Mouse (Mus musculus) gastrocnemius, postnatal 10 days (tissue): ENCODE data around the gene Topbp1. TPM values are rescaled to one million over a fixed set of nuclear protein-coding genes. Genes with fewer than 3 reads are reported as not detected.
"Not testable (repeated sequence)": the region's sequence is repeated elsewhere in the genome, so short reads cannot be mapped to it uniquely, and the experiment has no call there.

Experiments used
- DNase-seq: peaks from one replicate; pipeline ENCODE4 v3.0.0; 2021; ENCODE audit warnings: mixed read lengths
- total RNA-seq, 2 experiments: library from RNA; stranded (reverse); gene quantifications; 2 replicates each; pipeline ENCODE4 v1.2.3; 2021

Topbp1 gene
- total RNA-seq, 2 experiments from 2014 or later: 17.7 to 24.0 TPM

DNA sequence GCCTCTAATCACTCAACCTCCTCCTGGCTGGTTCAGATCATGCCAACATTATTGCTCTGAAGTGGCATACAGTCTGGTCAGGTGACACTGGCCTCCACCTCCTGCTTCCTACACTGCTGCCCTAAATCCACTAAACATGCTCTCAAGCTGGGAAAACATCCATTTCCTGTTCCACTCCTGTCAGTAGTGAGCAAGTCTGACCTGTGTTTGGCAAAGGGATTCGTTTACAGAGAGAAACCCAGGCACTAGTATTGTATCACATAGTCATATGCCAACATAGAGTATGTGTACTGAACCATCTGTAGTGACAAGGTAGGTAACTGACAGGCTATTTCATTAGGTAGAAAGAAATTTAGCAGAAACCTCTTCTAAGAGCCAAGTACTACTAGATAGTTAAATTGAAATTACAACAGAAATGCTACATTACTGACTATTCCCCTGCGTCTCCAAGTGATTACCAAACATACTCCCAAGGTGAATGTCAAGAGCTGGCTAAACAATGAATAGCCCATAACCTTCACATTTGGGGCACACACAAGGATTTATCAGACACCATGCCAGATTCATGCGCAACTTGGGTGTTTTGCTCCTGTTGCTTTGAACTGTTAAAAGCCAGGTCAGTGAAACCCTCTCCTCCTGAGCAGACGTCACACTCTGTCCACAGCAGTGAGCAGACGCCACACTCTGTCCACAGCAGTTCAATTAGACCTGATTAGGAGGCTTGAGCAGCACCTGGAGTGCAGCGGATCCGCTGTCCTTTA lies 48.7 kb downstream of the Topbp1 start:
- DNase-seq: not testable (repeated sequence)

- no peak for DNase-seq
Observed at GRCm38 (mm10) chr9:103357893-103358292, 52.9 kb downstream of the Topbp1 start.

DNA sequence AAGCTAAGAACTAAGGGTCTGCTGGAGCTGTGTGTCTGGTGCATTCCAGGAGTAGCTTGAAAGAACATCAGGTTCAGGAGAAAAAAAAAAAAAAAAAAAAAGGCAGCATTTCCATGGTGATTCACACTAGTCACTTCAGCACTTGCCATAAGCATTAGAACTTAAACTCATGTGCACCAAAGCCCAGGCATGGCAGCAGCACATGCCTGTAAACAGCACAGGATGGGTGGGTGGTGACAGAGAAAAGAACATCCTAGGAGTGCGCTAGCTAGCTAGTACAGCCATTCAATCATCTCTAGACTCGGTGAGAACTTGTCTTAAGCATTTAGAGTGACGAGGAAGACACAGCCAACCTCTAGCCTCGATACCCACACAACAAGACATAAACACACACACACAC lies 53.5 kb downstream of the Topbp1 start:
- no peak for DNase-seq

DNA sequence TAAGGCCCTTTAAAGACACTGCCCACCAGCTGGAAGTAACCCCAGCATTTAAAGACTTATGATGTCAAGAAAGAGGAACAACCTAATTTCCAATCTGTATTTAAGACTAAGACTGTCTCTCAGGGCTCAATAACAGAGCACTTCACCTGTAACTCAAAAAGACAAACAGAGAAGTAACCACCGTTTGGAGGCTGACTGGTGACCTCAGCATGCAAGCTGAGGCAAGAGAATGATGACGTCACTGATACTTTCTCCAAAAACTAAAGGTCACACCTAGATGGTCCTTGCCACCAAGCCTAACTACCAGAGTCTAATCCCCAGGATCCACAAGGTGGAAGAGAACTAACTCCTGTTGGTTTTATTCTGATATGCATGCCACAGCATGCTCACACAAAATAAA lies 55.6 kb downstream of the Topbp1 start:
- DNase-seq: no peak

GRCm38 (mm10) chr9:103363088-103363487 lies 58.1 kb downstream of the Topbp1 start:
- DNase-seq: no peak

- DNase-seq: no peak
Observed at GRCm38 (mm10) chr9:103363730-103364417, 58.9 kb downstream of the Topbp1 start.

- peak; percentile 70 for DNase-seq
Observed at GRCm38 (mm10) chr9:103364601-103365289, 59.7 kb downstream of the Topbp1 start.

DNA sequence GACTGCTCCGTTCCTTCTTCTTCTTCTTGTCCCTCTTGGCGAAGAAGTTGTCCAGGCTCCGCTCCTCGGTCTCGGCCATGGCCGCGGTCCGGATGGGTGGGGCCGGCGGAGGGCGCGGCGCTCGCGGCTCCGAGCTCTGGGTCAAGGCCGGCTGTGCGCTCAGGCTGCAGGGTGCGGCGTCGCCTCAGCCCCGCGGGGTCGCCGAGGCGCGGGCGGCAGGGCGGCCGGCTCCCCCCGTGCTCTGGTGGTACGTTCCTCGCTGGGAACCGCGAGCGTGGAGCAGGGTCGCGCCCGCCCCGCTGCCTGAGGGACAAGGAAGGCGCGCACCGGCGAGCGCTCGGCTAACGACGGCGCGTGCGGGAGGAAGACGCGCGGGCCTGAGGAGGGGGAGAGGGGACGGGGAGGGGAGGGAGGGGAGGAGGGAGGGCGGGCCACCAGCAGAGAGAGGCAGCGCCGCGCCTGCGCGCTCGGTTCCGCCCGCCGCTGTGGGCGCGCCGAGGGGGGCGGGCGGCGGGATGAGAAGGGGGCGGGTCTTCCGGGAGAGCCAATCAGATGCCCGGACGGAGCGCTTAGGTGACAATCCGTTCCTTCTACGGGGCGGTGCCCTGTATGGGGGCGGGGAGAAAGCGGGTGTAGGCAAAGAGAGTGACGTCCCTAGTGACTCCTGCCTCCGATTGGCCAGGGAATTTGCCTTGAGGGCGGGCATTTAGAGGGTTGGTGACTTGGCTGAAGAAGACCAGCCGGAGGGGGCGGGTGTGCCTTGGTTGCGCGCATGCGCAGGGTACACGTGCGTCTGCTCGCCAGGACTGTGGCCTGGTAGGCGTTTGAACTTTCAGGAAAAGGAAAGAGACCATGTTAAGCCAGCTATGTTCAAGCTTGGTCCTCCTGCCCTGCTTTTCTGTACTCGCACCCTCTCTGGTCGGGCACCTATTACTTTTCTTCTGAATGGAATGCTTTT lies 60.6 kb downstream of the Topbp1 start, which contains the start of gene Cdv3:
Gene Cdv3 (minus strand): TSS at position 551 of the 958 bp plus-strand sequence.
- DNase-seq: peak; percentile 96

DNA sequence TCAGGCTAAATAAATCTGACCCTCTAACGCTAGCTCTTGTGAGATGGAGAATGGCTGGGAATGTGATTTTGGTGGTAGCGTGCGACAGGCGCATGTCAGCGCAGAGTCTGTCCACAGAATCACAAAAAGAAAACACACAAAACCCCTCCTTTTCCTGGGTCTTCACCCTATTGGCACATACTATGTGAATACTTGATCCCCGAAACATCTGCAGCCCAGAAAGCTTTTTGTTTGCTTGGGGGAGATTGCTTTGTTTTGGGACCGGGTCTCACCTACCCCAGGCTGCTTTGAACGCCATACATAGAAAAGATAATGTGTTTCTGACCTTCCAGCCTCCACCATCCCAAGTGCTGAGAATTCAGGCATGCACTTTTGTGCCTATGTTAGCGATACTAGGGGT lies 61.3 kb downstream of the Topbp1 start:
- DNase-seq: no peak

DNA sequence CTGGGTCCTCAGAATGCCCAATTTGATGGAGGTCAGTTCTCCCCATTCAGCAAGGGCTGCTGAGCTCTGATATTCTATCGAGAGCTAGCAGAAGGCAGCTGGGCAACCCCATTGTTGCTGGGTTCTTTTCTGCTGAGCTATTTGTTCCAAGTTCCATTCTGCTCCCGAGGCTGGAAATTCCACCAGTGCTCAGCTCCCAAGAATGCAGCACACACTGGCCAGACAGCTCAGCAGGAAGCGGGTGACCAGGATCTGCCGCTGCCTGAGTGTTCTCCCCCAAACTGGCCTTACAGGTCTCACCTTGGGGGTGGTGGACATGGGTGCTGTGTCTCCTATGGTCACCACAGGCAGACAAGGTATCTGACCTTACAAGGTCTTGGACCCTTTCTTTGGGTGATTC lies 64.9 kb downstream of the Topbp1 start:
- DNase-seq: no peak

- DNase-seq: no peak
Observed at GRCm38 (mm10) chr9:103372271-103373010, 67.4 kb downstream of the Topbp1 start.

DNA sequence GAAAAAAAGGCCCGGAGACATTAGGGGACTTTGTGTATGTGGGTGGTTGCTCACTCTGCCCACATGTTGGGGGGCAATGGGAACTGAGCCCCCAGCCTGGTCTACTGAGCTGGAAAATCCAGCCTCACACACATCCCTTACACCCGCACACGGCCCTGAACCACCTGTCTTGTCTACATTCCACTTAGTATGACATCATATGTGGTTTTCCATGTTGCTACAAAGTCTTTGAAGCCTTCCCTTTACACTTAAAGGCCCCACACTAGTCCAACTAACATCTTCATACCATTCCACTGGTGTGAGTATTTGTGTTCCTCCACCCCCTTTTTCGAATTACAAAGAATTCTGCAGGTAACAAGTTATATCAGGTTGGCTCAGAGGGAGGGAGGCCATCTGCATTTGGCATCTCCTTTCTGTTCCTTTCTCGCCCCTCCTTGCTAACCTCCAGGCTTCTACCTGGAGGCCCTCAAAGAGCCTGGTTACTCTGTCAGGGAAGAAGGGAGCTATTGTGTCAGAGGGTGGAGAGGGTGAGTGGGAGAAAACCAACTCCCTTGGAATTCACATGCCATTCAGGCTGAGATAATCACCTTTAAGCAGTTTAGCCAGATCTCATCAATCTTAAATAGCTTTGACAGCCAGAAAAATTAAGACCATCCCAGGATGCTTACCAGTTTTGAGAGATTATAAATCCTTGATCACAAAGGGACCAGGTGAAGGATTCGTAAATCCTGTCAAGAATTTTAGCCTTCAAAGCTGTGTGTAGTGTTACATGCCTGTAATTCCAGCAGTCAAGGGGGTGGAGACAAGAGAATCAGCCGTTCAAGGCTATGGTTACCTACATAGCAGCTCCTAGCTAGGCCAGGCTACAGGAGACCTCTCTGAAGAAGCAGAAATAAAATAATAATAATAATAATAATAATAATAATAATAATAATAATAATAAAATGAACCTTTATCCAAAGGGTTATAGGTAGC lies 71.6 kb downstream of the Topbp1 start:
- no peak for DNase-seq

GRCm38 (mm10) chr9:103378686-103379085 lies 73.7 kb downstream of the Topbp1 start:
- DNase-seq: no peak

- no peak for DNase-seq
Observed at GRCm38 (mm10) chr9:103379199-103379598, 74.2 kb downstream of the Topbp1 start.

DNA sequence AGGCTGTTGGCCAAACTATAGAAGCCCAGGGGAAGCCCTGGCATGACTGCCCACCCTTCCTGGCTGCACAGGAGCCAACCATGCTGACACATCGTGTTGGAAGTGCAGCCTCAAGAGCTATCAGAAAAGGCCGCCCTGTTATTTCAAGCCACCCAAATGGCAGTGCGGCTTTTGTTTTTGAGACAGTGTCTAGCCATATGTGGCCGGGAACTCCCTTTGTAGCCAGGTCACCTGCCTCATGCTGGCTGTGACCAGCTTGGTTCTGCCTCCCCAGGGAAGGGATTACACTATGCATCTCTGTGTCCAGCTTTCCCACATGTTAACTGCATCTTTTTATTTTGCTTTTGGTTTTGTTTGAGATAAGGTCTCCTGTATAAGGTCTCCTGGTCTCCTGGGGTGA lies 75.6 kb downstream of the Topbp1 start:
- DNase-seq: no peak

GRCm38 (mm10) chr9:103382989-103383388 lies 78.0 kb downstream of the Topbp1 start:
- DNase-seq: no peak

- DNase-seq: no peak
Observed at GRCm38 (mm10) chr9:103383576-103383975, 78.6 kb downstream of the Topbp1 start.

GRCm38 (mm10) chr9:103384141-103384796 lies 79.3 kb downstream of the Topbp1 start:
- no peak for DNase-seq

DNA sequence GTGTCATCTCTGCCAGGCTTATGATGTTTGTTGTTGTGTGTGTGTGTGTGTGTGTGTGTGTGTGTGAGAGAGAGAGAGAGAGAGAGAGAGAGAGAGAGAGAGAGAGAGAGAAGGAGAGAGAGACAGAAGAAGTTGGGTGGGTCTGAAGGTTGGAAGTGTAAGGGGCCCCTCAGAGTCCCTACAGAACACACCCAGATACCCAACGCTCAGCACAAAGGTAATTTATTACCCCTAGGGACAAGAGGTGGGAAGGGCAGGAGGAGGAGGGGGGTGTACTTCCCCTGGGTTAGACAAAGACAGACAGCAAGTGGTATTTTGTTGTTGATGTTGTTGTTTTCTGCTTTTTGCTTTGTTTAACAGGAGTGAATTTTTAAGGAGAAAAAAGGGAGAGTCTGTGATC lies 80.6 kb downstream of the Topbp1 start:
- DNase-seq: no peak
